Mouse (Mus musculus) kidney, postnatal 36 days (tissue): ENCODE measurements at regions not wholly inside any gene's neighbourhood (a gene's known extent, or its start where the extent isn't known, plus 50 kb on each side); places are given as distances from the start of the nearest gene placed in this dataset.

Experiments used
- DNase-seq, 2 experiments: peaks; one replicate each; pipeline ENCODE4 v3.0.0; 2021 to 2022; ENCODE audit warnings: mixed read lengths in 2 of 2

DNA sequence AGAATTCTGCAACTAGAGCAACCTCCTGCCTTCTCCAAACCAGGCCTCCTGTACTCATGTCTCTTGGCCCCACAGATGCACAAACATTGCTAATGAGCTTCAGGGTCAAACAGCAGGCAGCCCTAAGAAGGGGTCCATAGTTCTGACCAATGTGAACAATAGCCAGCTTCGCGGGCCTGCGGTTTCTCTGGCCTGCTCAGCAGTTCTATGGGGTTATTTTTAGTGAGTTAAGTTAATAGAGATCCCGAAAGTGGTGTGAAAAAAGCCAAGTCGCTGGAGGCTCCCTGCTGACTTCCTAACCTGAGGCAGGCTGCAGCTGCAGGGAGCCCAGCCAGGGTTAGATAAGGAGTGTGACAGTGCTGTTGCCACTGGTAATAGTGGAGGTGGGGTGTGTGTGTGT lies 106.6 kb downstream of the Pdcd6ip start:
- DNase-seq = no peak

DNA sequence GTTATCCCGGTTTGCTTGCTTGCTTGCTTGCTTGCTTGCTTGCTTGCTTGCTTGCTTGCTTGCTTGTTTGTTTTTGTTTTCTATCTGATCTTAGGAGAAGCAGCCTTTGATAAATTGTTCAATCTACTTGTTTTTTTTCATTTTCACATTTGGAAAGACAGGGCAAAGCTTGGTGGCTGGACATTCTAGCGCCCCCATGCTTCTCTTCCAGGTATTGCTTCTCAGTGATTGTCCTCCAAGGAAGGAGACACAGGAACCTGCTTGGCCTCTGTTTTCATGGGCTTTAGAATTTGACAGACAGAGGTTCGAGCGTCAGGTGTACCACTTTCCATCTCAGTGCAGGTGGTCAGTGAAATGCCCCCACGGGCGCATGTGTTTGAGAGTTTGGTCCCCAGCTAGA lies 120.8 kb downstream of the Pdcd6ip start:
- DNase-seq = peak in 1 of 2 experiments; percentile 22

DNA sequence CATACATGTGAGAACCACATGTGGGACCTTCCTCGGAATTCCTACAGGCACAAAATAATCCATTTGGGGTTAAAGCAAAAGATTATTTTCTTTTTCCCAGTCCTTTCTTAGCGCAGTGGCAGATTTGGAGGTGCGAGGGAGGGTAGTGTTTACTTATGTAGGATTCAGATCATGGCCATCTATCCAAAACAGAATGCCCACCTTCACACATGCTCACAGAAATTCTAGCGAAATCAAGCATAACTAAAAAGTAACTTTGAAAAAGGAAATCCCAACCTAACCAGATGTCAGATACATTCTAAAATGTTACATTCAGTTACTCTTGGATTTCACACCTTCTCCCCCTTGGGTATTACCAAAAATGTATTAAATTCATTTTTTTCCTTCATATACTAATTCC lies 121.6 kb downstream of the Pdcd6ip start:
- DNase-seq = no peak

DNA sequence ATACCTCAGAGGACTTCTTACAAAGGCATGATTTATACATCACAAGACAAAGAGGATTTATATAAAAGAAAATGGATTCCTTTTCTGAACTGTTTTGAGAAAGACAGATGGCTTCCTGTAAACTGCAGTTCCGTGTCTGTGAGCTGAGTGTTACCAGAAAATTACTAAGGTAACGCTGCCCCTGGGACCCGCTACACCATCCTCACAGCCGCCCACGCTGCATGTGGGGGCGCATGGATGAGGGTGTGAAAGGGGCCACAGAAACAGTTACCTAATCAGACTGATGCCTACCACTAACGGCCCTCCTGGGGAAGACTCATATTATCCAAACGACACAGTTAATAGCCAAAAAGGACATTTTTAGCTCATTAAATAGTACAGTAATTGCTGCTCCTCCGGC lies 129.8 kb downstream of the Pdcd6ip start:
- DNase-seq = no peak

DNA sequence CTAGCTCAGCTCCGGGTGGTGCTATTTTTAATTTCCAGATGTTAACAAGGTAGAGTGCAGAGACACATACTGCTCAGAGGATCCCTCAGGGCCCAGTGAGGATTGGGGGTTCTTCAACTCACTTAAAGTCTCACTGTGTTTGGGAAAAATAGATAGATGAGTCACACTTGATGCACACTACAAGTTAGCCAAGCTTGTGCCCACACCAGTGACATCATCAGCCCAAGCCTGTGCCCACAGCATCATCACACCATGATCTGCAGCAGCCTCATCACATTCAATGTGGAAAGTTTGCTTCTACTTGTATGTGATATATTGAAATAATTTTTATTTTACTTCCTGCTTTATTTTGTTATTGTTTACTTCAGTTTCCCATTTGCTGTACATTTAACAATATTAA lies 139.2 kb downstream of the Pdcd6ip start:
- DNase-seq = no peak

DNA sequence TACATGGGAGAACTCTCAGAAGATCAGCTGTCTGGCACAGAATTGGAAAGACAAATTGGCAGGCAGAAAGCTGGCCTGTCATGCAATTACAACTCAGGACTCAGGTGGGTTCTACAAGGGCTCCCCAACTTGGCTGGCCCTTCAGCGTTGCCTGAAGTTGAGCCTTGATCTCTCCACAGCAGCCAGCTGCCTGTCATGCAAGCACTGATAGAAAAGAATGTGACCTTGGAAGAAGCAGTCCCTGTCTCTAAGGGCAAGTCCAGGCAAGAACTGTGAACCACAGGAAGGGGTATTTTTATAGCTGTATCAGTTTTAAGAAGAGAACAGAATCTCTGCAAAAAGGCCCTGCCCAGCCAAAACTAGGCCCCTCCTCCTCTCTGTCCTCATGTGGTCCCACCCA lies 140.4 kb downstream of the Pdcd6ip start:
- no peak for DNase-seq

DNA sequence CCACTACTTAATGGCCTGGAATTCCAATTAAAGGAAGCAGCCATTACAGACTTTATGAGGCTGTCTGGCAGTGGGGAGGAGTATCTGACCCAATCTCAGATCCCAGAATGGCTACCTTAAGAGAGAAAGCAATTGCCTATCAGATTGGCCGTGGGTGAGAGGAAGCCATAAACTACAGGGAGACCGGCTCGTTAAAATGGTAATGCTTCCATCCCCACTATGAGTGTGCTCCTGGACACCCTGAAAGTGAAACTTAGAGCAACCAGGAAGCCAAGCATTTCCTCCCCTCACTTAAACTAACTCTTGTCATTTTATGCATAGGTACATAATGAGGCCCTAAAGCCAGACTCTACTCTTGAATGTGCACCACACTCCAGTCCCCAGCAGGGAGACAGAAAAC lies 141.4 kb downstream of the Pdcd6ip start:
- peak in 1 of 2 experiments; percentile 3 for DNase-seq

DNA sequence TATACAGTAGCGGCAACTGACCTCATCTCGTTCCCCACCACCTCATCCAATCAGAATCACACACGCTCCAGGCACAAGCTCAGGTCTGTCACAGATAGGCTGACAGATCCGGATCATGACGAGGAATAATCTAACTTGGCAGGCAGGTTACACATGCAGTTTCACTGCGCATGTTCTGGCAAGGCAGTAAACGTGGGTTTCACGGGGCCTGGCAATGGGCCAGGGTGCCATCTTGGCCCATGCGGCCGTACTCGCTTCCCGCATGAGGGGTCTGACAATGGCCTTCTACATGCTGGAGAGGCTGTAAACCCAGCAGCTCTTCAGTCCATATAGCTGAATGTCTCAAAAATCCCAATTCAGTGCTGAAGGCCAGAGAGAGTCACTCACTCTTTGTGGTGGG lies 154.1 kb downstream of the Pdcd6ip start:
- DNase-seq = no peak

DNA sequence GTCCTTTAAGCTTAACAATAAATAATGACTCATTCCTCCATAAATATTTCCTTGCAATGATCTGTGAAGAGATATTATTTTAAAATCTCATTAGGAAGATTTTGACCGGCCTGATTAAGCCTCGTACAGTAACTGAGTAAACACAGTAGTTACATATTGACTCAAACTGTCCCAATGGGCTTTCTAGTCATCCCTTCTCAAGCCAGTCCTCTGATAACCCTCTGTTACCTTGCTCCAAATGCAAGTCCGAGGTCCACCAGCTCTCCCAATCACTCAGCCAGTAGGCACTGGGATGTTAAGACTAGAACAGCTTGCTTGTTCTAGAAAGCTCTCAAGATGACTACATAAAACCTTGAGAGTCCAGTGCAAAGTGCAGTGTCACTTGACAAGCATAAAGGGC lies 160.6 kb downstream of the Pdcd6ip start:
- DNase-seq = no peak

DNA sequence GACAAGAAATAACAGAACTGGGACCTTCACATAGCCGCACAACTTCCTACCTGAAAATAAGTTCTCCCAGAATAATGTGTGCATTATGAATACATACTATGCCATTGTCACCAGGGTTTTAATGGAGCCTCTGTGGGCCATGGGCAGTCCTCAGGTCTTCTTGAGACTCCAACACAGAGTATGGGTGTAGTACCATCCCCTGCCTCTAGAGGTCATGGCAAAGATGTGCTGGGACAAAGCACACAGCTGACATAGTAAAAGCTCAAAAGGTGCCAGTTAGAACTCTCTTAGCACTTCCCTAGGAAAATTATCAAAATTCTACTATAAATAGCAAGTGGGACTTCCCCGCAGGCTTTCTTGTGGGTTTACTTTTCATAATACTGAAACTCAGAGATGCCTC lies 179.5 kb downstream of the Pdcd6ip start:
- peak; percentile 38 to 74 for DNase-seq

DNA sequence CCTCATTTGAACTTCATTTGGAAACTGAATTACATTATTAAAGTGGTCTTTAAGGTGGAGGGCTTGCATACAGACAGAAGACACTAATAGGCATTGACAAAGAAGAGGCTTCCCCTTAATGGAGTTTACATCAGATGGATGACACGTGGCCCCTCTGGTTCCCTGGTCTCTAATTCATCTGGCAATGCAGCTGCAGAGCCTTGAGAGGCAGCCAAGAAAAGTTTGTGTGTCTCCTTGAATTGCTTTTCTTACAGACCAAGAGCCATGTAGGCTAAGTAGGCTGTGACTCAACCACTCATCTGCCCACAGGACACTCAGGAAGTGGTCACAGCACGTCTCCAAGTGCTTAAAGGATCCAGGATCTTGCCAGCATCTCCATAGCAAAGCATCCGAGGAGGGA lies 183.8 kb downstream of the Pdcd6ip start:
- DNase-seq = no peak

DNA sequence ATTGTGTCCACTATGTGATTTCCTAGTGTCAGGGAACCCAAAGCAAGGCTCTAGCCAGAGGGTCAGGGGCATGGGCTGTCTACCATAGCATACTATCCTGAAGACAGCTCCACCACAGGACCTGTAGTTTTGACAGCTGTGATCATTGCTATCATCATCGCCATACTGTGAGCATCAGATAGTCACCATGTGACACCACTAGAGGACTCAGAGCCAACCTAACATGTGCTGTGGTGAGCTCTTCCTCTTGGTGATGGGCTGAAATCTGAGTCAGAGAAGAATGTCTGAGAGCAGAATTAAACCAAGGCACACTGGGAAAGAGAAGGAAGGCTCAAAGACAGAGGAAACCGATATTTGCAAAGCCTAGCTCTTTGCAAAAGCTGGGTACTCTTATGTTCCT lies 184.9 kb downstream of the Pdcd6ip start:
- DNase-seq = no peak

DNA sequence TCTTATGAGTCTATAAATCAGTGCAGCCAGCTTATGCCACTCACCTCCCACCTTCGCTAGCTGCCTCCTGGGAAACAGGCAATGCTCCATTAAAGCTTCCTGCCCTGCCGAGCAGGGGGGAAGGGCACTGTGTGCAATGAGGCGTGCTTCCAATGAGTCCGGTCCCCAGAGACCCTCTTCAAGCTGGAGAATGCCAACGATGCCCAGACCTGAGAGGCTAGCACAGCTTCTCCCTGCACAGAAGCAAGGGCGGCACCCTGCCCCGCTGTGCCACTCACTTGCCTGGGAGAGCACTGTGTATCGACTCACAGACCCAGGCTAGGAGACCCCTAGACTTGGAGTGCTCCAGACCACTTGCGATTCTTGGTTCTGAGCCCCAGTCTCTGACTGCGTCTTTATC lies 188.3 kb downstream of the Pdcd6ip start:
- no peak for DNase-seq

DNA sequence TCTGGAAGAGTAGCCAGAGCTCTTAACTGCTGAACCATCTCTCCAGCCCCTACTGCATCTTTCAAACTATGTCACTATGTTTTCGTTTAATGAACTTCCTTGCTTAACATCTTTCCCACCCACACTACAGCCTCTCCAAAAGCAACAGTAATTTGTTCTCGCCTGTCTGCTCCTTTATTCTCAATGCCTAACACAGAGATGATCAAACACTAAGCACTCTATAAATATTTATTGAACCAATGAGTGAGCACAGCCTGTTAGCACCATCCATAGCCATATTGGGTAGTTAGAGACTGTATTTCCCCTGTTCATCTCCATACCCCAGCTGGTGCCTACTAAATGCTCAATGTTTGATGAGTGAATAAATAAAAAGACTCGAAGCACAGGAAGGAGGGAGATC lies 189.6 kb downstream of the Pdcd6ip start:
- DNase-seq = no peak

DNA sequence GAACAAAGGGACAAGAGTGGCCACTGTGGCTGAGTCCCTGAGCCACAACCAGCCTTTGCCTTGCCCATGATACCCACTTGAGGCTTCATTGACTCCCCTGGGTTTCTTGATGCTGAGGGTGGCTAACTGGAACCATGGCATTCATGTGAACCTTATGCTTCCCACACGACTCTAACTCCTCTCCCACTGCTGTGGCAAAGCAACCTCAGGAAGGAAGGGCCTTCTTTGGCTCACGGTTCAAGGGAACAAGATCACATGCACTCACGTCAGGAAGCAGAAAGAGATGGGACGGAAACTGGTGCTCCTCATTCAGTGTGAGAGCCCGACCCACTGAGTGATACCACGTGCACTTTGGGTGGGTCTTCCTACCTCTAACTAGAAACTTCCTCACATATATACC lies 190.3 kb downstream of the Pdcd6ip start:
- no peak for DNase-seq

DNA sequence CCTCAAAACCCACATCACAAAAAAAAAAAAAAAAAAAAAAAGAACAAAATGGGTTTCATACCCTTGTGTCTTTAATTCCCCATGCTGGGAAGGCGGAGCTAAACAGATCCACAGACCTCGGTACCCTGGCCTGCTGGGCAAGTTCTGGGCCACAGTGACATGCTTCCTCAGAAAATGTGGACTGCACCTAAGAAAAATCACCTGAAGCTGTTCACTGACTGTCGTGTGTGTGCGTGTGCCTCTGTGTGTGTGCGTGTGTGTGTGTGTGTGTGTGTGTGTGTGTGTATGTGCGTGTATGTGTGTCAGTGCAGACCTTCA lies 192.4 kb downstream of the Pdcd6ip start:
- DNase-seq = no peak

DNA sequence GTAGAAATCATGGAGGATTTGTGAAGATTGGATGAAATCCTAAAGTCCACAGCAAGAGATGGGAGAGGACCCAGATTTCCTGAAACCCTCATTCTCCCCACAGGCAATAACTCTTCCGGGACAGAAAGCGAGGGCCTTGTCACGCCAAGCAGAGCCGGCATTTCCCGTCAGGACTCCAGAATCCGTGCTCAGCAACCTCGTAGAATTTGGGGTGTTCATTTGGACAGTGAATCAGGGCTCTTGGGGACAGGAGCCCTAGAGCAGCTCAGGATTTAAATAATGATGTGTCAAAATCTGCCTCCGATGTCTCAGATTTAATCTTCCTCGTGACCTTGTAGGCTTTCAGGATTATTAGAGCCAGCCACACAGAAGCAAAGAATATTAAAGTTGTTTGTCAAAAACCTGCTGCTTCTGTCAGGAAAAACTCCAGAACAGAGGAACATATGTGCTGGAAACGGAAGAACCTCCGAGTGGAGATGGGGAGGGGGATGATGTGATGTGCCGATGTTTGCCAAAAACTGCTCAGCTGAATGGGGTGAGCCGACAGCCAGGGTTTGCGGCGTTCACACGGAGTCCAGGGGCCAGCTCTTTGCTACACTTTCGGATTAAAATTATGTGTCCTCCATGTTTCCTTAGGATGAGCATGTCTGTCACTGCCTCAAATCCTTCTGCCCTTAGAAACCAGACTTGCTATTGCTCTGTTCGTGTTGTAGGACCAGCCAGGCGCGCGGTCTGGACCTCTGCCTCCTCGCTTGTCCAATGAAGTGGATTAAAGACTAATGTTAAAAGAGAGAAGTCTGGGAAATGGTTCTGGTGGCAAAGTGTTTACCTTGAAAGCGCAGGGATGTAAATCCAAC lies 193.0 kb downstream of the Pdcd6ip start:
- no peak for DNase-seq

DNA sequence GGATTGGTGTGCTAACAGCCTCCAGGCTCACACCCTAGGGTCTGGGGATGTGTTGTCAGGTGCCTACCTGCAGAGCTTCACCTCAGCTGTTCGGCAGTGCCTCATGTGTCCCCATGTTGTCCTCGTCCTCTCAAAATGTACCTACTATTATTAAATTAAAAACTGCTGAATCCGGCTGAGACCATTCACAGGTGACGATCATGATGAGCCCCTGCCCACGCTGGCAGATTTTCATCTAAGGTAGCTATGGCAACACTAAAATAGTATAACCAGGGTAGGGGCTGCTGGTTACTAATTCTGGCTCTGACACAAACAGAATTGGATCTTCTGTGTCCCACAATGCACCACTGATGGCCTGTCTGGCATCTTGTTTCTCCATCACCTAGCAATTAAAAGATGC lies 196.8 kb downstream of the Pdcd6ip start:
- no peak for DNase-seq

DNA sequence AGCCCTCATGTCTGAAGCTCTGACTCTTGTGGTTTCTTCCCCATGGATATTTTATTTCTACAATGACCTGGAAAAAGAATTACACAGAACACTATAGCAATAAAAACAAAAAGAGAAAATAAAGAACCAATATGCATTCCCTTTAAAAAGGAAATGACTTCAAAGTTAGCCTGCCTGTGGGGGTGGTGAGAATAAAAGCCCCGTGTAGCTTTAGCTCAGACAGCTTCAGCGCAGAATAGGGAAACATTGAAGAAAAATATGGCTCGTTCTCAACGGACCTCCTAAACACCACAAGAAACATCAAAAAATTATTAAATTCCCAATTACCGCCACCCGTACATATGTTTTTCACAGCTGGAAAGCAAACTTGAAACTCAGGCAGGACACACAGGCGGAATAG lies 198.7 kb downstream of the Pdcd6ip start:
- DNase-seq = no peak

DNA sequence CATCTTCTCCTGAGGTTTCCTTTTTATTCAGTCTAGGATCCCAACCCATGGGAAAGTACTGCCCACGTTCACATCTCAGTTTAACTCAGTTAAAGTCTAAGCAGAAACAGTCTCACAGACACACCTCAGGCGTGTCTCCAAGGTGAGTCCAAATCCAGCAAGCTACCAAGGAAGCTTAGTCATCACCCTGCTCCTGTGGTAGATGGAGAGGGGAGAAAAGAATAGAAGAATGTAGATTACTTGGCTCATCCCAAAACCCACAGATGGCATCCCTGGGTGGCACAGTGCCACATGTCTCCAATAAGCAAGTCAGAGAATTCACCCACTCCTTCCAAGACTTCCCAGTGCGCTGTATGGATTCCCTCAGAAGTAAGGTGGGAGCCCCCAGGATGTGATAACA lies 199.2 kb downstream of the Pdcd6ip start:
- no peak for DNase-seq

DNA sequence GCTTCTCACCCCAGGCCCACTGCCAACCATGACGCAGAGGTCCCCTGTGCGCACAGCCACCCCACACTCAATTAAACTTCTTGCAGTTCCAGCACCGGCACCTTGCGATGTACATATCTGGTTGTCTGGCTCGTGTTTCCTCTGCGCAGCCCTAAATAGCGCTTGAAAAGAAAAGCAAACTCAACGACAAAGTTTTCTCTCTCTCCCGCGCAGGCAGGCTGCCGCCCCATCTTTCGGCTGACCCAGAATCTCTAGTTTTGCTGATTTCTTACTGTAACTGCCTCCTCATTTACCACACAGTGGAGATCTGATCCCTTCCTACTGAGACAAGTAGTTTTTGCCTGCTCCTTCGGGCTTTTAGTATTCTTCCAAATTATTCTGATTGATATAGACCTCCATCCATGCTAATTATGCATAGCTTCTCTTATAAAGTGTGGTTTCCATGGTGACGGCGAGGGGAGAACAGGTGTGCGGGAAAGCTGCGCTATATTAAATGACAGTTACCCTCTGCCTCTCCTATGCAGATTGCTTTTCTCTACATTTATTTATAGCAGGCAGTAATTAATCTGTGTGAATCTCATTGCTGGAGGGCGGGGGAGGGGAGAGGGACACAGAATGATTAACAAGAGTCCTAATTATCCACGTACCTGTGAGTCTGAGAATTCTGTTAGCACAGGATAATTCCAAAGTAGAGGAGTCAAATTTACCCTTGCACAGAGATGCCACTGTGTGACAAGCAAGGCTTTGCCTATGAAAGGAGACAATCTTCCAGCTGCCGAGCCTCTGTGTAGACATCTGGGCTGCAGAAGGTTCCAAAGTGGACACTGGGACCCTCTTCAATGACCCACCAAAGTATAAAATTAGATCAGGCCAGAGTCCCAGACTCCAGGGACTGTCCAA lies 200.2 kb downstream of the Pdcd6ip start:
- no peak for DNase-seq

DNA sequence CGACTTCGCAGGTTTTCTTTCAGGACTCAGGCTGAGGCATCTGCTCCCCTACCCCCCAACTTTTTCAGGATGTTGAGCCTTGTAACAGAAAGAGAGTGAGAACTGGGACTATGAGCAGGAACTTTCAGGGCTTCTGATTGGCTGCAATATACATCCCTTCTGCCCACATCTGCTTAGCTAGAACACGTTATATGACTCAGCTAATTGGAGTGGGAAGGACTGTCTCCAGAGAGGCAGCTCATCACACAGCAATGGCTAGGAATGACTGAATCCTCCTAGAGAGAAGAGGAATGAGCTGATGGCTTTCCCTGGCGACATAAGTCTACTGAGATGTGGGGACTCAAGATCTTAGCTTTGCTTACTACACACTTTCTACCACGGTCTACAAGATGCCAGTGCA lies 208.8 kb downstream of the Pdcd6ip start:
- DNase-seq = no peak

DNA sequence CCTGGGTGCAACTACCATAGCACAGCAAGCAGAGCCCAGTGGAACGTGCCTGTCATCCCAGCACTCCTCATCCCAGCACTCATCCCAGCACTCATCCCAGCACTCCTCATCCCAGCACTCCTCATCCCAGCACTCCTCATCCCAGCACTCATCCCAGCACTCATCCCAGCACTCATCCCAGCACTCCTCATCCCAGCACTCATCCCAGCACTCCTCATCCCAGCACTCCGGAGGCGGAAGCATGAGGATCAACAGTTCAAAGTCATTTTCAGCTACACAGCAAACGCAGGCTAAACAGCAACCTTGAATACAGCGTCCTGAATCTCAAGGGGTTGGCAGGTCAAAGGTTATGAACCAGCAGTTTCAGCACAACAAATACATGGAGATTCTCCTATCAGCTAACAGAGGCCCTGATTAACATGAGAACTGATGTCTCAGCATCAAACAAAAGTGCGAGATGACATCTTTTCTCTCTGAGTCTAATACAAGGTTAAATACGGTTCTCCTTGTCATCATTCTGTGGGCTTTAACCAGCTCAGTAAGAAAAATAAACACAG lies 211.8 kb downstream of the Pdcd6ip start:
- no peak for DNase-seq

DNA sequence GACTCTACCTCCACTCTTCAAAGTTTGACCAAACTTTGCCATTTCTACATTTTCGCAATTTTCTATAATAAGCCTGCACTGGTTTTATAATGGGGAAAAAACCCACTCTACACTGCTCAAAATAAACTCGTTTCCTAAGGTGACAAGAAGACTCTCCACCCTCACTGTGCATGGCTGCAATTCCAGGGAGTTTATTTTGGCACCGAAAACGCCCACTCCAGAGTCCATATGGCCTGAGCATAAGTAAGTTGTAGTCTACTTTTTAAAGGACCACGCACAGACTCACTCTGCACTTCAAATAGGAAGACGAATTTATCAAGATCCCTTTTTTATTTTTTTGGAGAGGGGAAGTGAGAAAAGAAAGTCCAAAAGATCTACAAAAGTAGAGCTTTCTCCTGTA lies 219.4 kb downstream of the Pdcd6ip start:
- DNase-seq = no peak
